Comparison of ENCODE assay signal across 8 mouse cellular contexts in genomic region chr11:98943741-98944461, GRCm38 (mm10). TPM values are rescaled to one million over a fixed set of nuclear protein-coding genes. Genes with fewer than 3 reads are reported as not detected.
A peak's percentile ranks its signal among the peaks of the same experiment; 100 is the strongest.
DNase-seq lines count a peak whose midpoint lies in the region; ATAC-seq and TF ChIP-seq lines count a peak whose summit lies in the region.

No protein-coding gene starts in this region.

- no peak for TF ChIP-seq CTCF in gastrocnemius, adult 2 months (IDR thresholded peaks at IDR 0.05)

- H3K79me2 ChIP-seq in macrophage (ENCODE audit: inconsistent target), result peaks cover 85% of the 10 kb centered on the region

- H3K27me3 ChIP-seq in embryonic facial prominence, embryonic 12.5 days, result no peaks in the 10 kb centered on the region

- no peaks in the 10 kb centered on the region for H3K9me3 ChIP-seq in embryonic facial prominence, embryonic 12.5 days

- H3K4me1 ChIP-seq in embryonic facial prominence, embryonic 12.5 days, result peaks cover 80% of the 10 kb centered on the region

- H3K4me2 ChIP-seq in embryonic facial prominence, embryonic 12.5 days (replicated peaks), result peak overlapping the region; percentile 91

- intact Hi-C loops in gastrocnemius, adult 2 months (cut with DNase I), result no loop called here
- intact Hi-C loops in left cerebral cortex, postnatal 4 days (cut with DNase I), result no loop called here

- no peaks in the 10 kb centered on the region for H3K36me3 ChIP-seq in embryonic facial prominence, embryonic 12.5 days
- H3K36me3 ChIP-seq in macrophage (ENCODE audit: inconsistent target), result no peaks in the 10 kb centered on the region

- peak overlapping the region; percentile 55; the same call in 1 of the 2 replicates for H3K9ac ChIP-seq in embryonic facial prominence, embryonic 12.5 days

- H3K4me3 ChIP-seq in gastrocnemius, adult 2 months, result peak overlapping the region; percentile 97
- H3K4me3 ChIP-seq in embryonic facial prominence, embryonic 12.5 days, result 0 out of 2 replicates have a peak overlapping the region, but pooled peaks have one; percentile 5
- no peak overlapping the region for H3K4me3 ChIP-seq in macrophage (ENCODE audit: inconsistent target)

- DNase-seq in gastrocnemius, adult 2 months, result peak; percentile 51
- no peak for DNase-seq in gastrocnemius, postnatal 10 days
- peak; percentile 56 for DNase-seq in 3134 (ENCODE audit: extremely low read depth, insufficient read length, low spot score)
- DNase-seq in induced T-regulatory cell, adult 2 months (ENCODE audit: low read depth), result peak; percentile 91
- no peak for DNase-seq in left cerebral cortex, postnatal 4 days

- peak overlapping the region; percentile 92 for H3K27ac ChIP-seq in gastrocnemius, adult 2 months
- peak overlapping the region; percentile 99 for H3K27ac ChIP-seq in embryonic facial prominence, embryonic 12.5 days
- peak overlapping the region; percentile 97 for H3K27ac ChIP-seq in macrophage

- WGBS in embryonic facial prominence, embryonic 12.5 days, result 30% methylated on average over 14 of the region's 14 CpGs
- WGBS in macrophage (ENCODE audit: missing documents), result 22% methylated on average over 14 of the region's 14 CpGs

- ATAC-seq in embryonic facial prominence, embryonic 12.5 days (ENCODE audit: insufficient number of reproducible peaks, insufficient read depth, low FRiP score, low TSS enrichment), result no peak
- no peak for ATAC-seq in erythroblast, adult 5-6 weeks (replicated peaks; ENCODE audit: low FRiP score, poor library complexity, severe bottlenecking)

RNA-seq across cellular contexts. Expression of gene Rara, which starts 16.3 kb away (rescaled TPM):
- 10 to 100 TPM; 10.2 to 12.4 TPM for total RNA-seq in gastrocnemius, adult 2 months (2021)
- total RNA-seq in gastrocnemius, postnatal 10 days (2021), result 10 to 100 TPM; 22.6 to 31.5 TPM
- 48.8 and 49.2 TPM in 2 replicates for polyA plus RNA-seq in embryonic facial prominence, embryonic 12.5 days (2016; fragmentation: Nextera tagmentation; extraction: Ambion mirVana)
- total RNA-seq in macrophage (2018; cell fraction: chromatin; rRNA removed), result 10 to 100 TPM in 20 of 26 experiments, 1 to 10 TPM in 6; 7.0 to 27.6 (median 17.2) TPM
- 10 to 100 TPM in 24 of 26 experiments, 1 to 10 TPM in 2; 7.8 to 33.7 (median 21.0) TPM for total RNA-seq in macrophage (2018; cell fraction: cytosol; rRNA removed)
- 10 to 100 TPM in 24 of 26 experiments, 1 to 10 TPM in 2; 6.3 to 35.2 (median 17.9) TPM for total RNA-seq in macrophage (2018; cell fraction: nucleus; rRNA removed)
- 13.3 to 17.5 TPM (median 13.4 TPM) in 3 replicates for polyA plus RNA-seq in macrophage (2018)
- 13.1 and 13.2 TPM in 2 replicates for total RNA-seq in erythroblast, adult 5-6 weeks (2015; ENCODE audit: low replicate concordance)
- total RNA-seq in erythroblast, adult 5-6 weeks (2017; ENCODE audit: low replicate concordance), result 2.8 TPM in 2 replicates
- total RNA-seq in left cerebral cortex, postnatal 4 days (2021), result 10 to 100 TPM; 20.3 to 21.5 TPM

RNA-seq across cellular contexts. Expression of gene Cdc6, which starts 36.3 kb away (rescaled TPM):
- under 1 TPM in 1 of 2 experiments, not detected in 1; 0.11 TPM for total RNA-seq in gastrocnemius, adult 2 months (2021)
- total RNA-seq in gastrocnemius, postnatal 10 days (2021), result 1 to 10 TPM; 2.3 to 3.5 TPM
- polyA plus RNA-seq in embryonic facial prominence, embryonic 12.5 days (2016; fragmentation: Nextera tagmentation; extraction: Ambion mirVana), result 33.1 and 34.7 TPM in 2 replicates
- total RNA-seq in macrophage (2018; cell fraction: chromatin; rRNA removed), result 1 to 10 TPM in 20 of 26 experiments, under 1 TPM in 6; 0.25 to 5.5 (median 2.3) TPM
- 1 to 10 TPM in 22 of 26 experiments, under 1 TPM in 4; 0.57 to 2.4 (median 1.4) TPM for total RNA-seq in macrophage (2018; cell fraction: cytosol; rRNA removed)
- 10 to 100 TPM in 1 of 26 experiments, 1 to 10 TPM in 23, under 1 TPM in 2; 0.58 to 22.6 (median 1.7) TPM for total RNA-seq in macrophage (2018; cell fraction: nucleus; rRNA removed)
- 0.70 to 13.4 TPM (median 2.2 TPM) in 3 replicates for polyA plus RNA-seq in macrophage (2018)
- 20.0 and 20.1 TPM in 2 replicates for total RNA-seq in erythroblast, adult 5-6 weeks (2015; ENCODE audit: low replicate concordance)
- total RNA-seq in erythroblast, adult 5-6 weeks (2017; ENCODE audit: low replicate concordance), result 46.7 and 54.2 TPM in 2 replicates
- 1 to 10 TPM; 1.4 to 1.8 TPM for total RNA-seq in left cerebral cortex, postnatal 4 days (2021)

RNA-seq across cellular contexts. Expression of gene Gjd3, which starts 38.9 kb away (rescaled TPM):
- not detected for total RNA-seq in gastrocnemius, adult 2 months (2021)
- total RNA-seq in gastrocnemius, postnatal 10 days (2021), result not detected
- 0.73 and 1.4 TPM in 2 replicates for polyA plus RNA-seq in embryonic facial prominence, embryonic 12.5 days (2016; fragmentation: Nextera tagmentation; extraction: Ambion mirVana)
- total RNA-seq in macrophage (2018; cell fraction: chromatin; rRNA removed), result not detected
- total RNA-seq in macrophage (2018; cell fraction: cytosol; rRNA removed), result not detected
- not detected for total RNA-seq in macrophage (2018; cell fraction: nucleus; rRNA removed)
- not detected in 3 replicates for polyA plus RNA-seq in macrophage (2018)
- not detected in 2 replicates for total RNA-seq in erythroblast, adult 5-6 weeks (2015; ENCODE audit: low replicate concordance)
- total RNA-seq in erythroblast, adult 5-6 weeks (2017; ENCODE audit: low replicate concordance), result not detected in 2 replicates
- total RNA-seq in left cerebral cortex, postnatal 4 days (2021), result 1 to 10 TPM; 2.2 to 3.4 TPM

Comparison
In these comparisons a context has a peak if more than half of its experiments do, and no peak if none do; other contexts are left out.
1. DNase-seq: peak in gastrocnemius, adult 2 months (single experiment), 3134 (single experiment) and induced T-regulatory cell, adult 2 months (single experiment); none in gastrocnemius, postnatal 10 days (single experiment) and left cerebral cortex, postnatal 4 days (single experiment).
2. RNA of gene Cdc6, which starts 36.3 kb away (total RNA-seq): 20.0 to 54.2 TPM in erythroblast, adult 5-6 weeks; 2.3 to 3.5 TPM in gastrocnemius, postnatal 10 days, 1.4 to 1.8 TPM in left cerebral cortex, postnatal 4 days and 0.11 TPM in gastrocnemius, adult 2 months; every median in the first group is over 4 times any median in the second.
3. Peak in every context shown above with its lines, with median percentiles within 50 percentile points of each other: H3K27ac ChIP-seq.